Mouse (Mus musculus) stomach, postnatal 0 days (tissue): ENCODE measurements around the gene Med4. TPM values are rescaled to one million over a fixed set of nuclear protein-coding genes. Genes with fewer than 3 reads are reported as not detected.

Source experiments
- ATAC-seq: fragments of 200-750 bp; cut with Nextera tagmentation; 2 replicates; pipeline ENCODE4 v1.8.0; 2017; ENCODE audit not compliant: low FRiP score, low TSS enrichment
- DNase-seq: peaks from one replicate; pipeline ENCODE4 v3.0.0-alpha.2; 2016; ENCODE audit warnings: low spot score
- H3K27ac ChIP-seq: fragments of 300-500 bp; sonication (generic); replicated peaks from 2 replicates; pipeline ENCODE4 v1.5.1; 2014; ENCODE audit warnings: mild to moderate bottlenecking, control low read depth
- H3K27me3 ChIP-seq: fragments of 300-500 bp; sonication (generic); 2 replicates; pipeline ENCODE4 v1.6.1; 2014; ENCODE audit warnings: low read length; ENCODE audit not compliant: control insufficient read depth, insufficient read depth
- H3K36me3 ChIP-seq: fragments of 300-500 bp; sonication (generic); 2 replicates; pipeline ENCODE4 v1.6.1; 2014; ENCODE audit warnings: low read length, mixed read lengths; ENCODE audit not compliant: control insufficient read depth, insufficient read depth
- H3K4me1 ChIP-seq: fragments of 300-500 bp; sonication (generic); replicated peaks from 2 replicates; pipeline ENCODE4 v1.6.1; 2014; ENCODE audit warnings: antibody characterized with exemption; ENCODE audit not compliant: control insufficient read depth, insufficient read depth
- H3K4me2 ChIP-seq: fragments of 300-500 bp; sonication (generic); replicated peaks from 2 replicates; pipeline ENCODE4 v1.6.1; 2014; ENCODE audit warnings: low read depth, mild to moderate bottlenecking, control low read depth, moderate library complexity
- H3K4me3 ChIP-seq: fragments of 300-500 bp; sonication (generic); 2 replicates; pipeline ENCODE4 v1.5.1; 2014; ENCODE audit warnings: low read depth, low read length, control low read depth
- H3K9ac ChIP-seq: fragments of 300-500 bp; sonication (generic); 2 replicates; pipeline ENCODE4 v1.6.1; 2014; ENCODE audit warnings: mild to moderate bottlenecking, low read length, control low read depth, mixed read lengths
- H3K9me3 ChIP-seq: fragments of 300-500 bp; sonication (generic); 2 replicates; pipeline ENCODE4 v1.6.1; 2016; ENCODE audit warnings: low read length; ENCODE audit not compliant: control insufficient read depth
- CTCF ChIP-seq: IDR thresholded peaks from 2 replicates; pipeline ENCODE4 v1.5.1; 2016; ENCODE audit warnings: antibody characterized with exemption, low read depth, mild to moderate bottlenecking, moderate library complexity
- EP300 ChIP-seq: optimal IDR thresholded peaks from 2 replicates; pipeline ENCODE3; 2016; ENCODE audit warnings: antibody characterized with exemption
- WGBS: fragments of 180-500 bp; shearing (Covaris S2); extraction: QIAGEN DNeasy Blood & Tissue Kit; methylation state at CpG from one replicate; pipeline ENCODE4 v1.1.7; 2014; 5-methylcytosine and 5-hydroxymethylcytosine counted together
- polyA plus RNA-seq: library from polyadenylated mRNA; unstranded; fragments of >200 nt; fragmentation: Nextera tagmentation; extraction: Ambion mirVana; gene quantifications from 2 replicates; pipeline ENCODE4 v1.2.1, GENCODE M21; 2015

Med4 gene
- 39.4 and 39.5 TPM in 2 replicates for polyA plus RNA-seq

DNA sequence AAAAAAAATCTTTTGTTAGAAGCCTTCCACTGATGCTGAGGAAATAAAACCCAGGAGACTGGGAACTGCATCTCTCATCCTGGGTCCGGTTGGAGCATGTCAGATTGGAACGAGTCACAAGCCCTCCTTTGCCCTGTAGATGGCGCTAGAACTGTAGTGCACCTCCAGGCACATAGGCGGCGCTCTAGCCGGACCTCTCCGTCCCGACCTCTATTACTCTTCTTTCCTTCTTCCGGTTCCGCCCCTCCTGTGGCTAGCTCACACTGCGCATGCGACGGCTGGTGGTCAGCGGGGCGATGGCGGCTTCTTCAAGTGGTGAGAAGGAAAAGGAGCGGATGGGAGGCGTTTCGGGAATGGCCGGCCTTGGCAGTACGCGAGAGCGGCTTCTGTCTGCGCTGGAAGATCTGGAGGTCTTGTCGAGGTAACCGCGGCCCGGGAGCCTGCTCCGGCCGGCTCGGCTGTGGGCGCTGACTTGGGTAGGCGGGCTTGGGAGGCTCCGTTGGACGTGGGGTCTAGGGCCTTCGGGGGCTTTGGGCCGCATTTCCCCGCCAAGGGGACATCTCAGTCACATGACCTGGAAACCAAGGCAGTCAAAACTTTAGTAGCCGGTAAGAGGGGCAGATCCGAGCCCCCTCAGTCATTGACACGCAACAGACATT, at the start of gene Med4:
Gene Med4, plus strand, starts transcription at position 261 of the 659 bp plus-strand sequence.
- ATAC-seq, result peak; percentile 96
- 0 out of 2 replicates have a peak within 1 kb of the TSS, but pooled peaks have one; percentile 61 for H3K27ac ChIP-seq
- H3K9me3 ChIP-seq, result no peaks in the 10 kb centered on the region

DNA sequence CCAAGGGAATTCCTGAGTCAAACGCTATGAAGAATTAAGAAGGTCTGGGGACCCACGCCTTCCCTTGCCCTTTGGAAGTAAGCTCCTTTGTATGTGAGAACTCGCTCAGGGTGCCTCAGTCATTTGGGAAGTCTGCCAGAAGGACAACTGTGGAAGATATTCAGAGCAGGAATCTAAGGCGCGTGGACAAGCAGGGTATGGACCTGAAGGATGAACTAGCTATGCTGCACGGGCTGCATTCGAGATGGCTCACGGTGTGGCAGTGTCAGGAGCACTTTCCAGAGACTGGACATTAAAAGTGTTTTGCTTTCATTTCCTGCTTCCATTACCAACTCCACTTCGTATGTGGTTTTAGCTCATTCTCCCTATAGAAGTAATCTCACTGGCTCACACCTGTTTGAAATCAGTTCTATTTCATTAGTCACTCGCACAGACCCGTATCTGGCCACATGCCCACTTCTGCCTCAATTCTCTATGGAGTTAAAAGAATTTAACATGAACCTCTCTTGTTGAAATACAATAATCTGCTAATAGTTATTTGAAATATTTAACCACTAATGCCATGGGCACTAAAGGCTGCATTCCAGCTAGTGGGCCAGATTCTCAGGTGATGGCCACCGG, 49.2 kb upstream of the Med4 start:
- no peak for DNase-seq
- H3K27ac ChIP-seq, result no peak overlapping the region

More for the DNA sequence above, at the start of gene Med4:
- TF ChIP-seq CTCF, result peak; percentile 100
- TF ChIP-seq EP300, result no peak
- WGBS, result under 1% methylated on average over 41 of the region's 41 CpGs
- Histone ChIP-seq H3K9ac (peak within 1 kb of the TSS; percentile 91), H3K27me3 (no peaks in the 10 kb centered on the region), H3K4me2 (peak within 1 kb of the TSS; percentile 87), H3K36me3 (no peaks in the 10 kb centered on the region), H3K4me1 (peaks cover 6% of the 10 kb centered on the region; the same call in 1 of the 2 replicates), H3K4me3 (peak within 1 kb of the TSS; percentile 90)
- DNase-seq, result peak; percentile 94

DNA sequence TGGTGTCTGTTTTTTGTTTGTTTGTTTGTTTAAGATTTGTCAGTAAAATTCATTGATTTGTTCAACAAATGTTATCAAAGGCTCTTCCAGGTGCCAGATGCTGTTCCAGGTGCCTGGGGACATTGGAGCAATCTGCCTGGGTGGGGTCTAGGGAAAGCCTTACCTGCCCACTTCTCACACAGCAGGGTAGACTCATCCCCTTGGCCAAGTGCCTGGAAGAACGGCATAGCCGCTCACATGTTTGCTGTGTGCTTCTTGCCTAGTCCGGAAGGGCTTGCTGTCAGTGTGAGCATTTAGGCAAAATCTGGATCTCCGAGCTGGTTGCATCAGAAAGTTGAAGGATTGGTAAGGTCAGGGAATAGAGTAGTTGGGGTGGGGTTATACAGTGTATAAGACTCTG, 47.6 kb upstream of the Med4 start:
- Histone ChIP-seq H3K9ac (no peak overlapping the region), H3K4me2 (no peak overlapping the region), H3K4me3 (no peak overlapping the region), H3K9me3 (no peaks in the 10 kb centered on the region), H3K27ac (no peak overlapping the region), H3K36me3 (no peaks in the 10 kb centered on the region), H3K27me3 (no peaks in the 10 kb centered on the region), H3K4me1 (no peaks in the 10 kb centered on the region)
- TF ChIP-seq CTCF (no peak), EP300 (no peak)
- 57% methylated on average over 4 of the region's 4 CpGs for WGBS
- ATAC-seq (no peak), DNase-seq (no peak)

More for the DNA sequence above, 49.2 kb upstream of the Med4 start:
- no peak for ATAC-seq
- no peaks in the 10 kb centered on the region for H3K4me1 ChIP-seq
- H3K4me2 ChIP-seq, result no peak overlapping the region
- no peak overlapping the region for H3K9ac ChIP-seq
- H3K36me3 ChIP-seq, result no peaks in the 10 kb centered on the region
- H3K4me3 ChIP-seq, result no peak overlapping the region
- WGBS, result 52% methylated on average over 12 of the region's 12 CpGs
- H3K27me3 ChIP-seq, result no peaks in the 10 kb centered on the region
- no peaks in the 10 kb centered on the region for H3K9me3 ChIP-seq
- no peak for TF ChIP-seq CTCF
- no peak for TF ChIP-seq EP300

DNA sequence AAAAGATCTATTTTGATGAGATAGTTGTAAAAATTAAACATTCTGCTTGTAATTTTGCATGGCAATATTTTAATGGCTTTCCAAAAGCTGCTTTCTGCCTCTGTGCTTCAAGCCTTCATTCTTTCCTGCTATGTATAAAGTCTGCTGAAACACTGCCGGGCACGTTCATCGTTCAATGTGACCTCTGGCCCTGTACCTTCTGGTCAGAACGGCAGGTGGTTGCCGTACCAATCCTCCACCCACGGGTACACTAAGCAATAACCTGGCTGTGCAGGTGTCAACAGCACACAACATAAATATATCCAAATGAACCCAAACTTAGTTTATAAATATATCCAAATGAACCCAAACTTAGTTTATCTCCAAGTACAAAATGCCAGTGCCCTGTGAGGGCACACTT, 42.1 kb upstream of the Med4 start:
- Histone ChIP-seq H3K9ac (no peak overlapping the region), H3K36me3 (no peaks in the 10 kb centered on the region), H3K27me3 (no peaks in the 10 kb centered on the region), H3K4me3 (no peak overlapping the region), H3K27ac (no peak overlapping the region), H3K9me3 (no peaks in the 10 kb centered on the region), H3K4me1 (no peaks in the 10 kb centered on the region), H3K4me2 (no peak overlapping the region)
- TF ChIP-seq EP300 (no peak), CTCF (no peak)
- ATAC-seq, result no peak
- no peak for DNase-seq
- 64% methylated on average over 6 of the region's 6 CpGs for WGBS

DNA sequence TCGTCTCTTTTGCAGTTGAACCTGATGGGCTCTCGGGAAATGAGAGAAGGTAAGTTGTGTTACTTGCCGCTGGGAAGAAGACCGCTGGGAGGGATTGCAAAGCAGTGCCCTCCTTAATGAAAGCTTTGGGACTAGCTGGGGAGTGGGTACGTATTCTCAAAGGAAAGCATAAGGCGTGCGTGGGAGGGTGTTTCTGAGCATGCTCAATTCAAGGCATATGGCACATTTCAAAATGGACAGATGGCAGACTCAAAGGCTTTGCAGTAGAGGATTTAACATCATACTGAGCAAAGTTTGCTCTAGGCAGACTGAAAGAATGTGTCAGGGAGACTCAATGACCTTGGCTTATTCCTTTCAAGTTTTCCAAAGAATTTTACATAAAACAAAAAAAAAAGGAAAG, 40.3 kb upstream of the Med4 start:
- 76% methylated on average over 7 of the region's 7 CpGs for WGBS
- no peak for ATAC-seq
- no peak overlapping the region for H3K27ac ChIP-seq
- H3K4me2 ChIP-seq, result no peak overlapping the region
- H3K36me3 ChIP-seq, result no peaks in the 10 kb centered on the region
- H3K4me3 ChIP-seq, result no peak overlapping the region
- no peak for DNase-seq
- H3K9me3 ChIP-seq, result no peaks in the 10 kb centered on the region
- no peaks in the 10 kb centered on the region for H3K27me3 ChIP-seq
- TF ChIP-seq EP300 (no peak), CTCF (no peak)
- no peak overlapping the region for H3K9ac ChIP-seq
- H3K4me1 ChIP-seq, result no peaks in the 10 kb centered on the region; the same call in 1 of the 2 replicates

DNA sequence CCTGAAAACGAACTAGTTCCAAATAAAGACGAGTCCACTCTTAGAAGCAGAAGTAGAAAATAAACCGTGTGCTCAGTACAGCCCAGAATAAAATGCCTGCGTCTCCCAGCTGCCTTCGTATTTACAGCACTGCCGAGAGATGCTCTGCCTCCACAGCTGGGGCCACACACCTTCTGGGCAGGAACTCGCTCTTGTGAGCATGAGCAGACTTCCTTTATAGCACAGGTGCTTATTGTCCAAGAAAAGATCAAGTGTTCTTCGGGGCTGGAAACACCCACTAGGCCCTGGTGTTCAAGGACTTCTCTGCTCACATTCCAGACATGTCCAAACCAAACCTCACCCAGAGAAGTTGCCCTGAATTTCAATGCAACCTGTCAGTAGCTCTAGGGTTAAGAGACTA, 39.2 kb upstream of the Med4 start:
- Histone ChIP-seq H3K27ac (no peak overlapping the region), H3K36me3 (no peaks in the 10 kb centered on the region), H3K4me1 (no peaks in the 10 kb centered on the region; the same call in 1 of the 2 replicates), H3K4me3 (no peak overlapping the region), H3K9ac (no peak overlapping the region), H3K9me3 (no peaks in the 10 kb centered on the region), H3K4me2 (no peak overlapping the region), H3K27me3 (no peaks in the 10 kb centered on the region)
- WGBS, result 49% methylated on average over 8 of the region's 8 CpGs
- TF ChIP-seq EP300, result no peak
- TF ChIP-seq CTCF, result no peak
- DNase-seq (no peak), ATAC-seq (no peak)
